Mouse (Mus musculus): ENCODE results near the gene Gabrd.
"Not testable (repeated sequence)": the region's sequence is repeated elsewhere in the genome, so short reads cannot be mapped to it uniquely, and the experiment has no call there.

The Gabrd gene

DNA sequence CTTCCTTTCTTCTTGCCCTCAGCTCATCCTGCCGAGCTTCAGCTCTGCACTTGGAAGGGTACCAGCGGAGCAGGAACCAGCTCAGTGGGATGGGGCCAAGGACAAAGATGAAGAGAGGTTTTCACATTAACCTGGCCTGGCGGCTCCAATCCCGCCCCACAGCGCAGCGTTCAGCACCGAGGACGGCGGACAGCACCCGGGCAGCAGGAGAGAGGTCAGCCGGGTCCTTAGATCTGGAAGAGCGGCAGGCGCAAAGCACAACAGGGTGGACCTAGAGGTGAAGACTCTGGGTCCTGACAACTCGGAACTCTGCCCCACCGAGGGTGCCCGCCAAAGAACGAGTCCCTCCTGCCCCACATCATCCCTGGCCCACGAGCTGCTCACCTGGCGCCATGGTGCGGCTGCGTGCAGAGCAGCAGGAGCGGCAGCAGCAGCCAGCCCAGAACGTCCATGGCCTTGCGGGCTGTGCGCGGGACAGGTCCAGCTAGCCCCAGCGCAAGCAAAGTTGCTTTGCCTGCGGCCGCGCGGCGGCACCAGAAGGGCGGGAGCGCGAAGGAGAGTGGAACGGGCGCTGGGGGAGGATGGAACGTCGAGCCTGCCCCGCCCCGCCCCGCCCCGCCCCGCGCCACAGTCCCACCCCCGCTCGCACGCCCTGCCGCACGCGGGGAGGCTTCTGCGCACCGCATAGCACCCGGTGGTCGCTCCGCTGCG, at the start of gene Gabrd:
TSS of gene Gabrd (minus strand) at position 602 of the 711 bp plus-strand sequence.
- DNase-seq (ENCODE audit: low spot score in 2 of 2), result peak; percentile 28 to 69

DNA sequence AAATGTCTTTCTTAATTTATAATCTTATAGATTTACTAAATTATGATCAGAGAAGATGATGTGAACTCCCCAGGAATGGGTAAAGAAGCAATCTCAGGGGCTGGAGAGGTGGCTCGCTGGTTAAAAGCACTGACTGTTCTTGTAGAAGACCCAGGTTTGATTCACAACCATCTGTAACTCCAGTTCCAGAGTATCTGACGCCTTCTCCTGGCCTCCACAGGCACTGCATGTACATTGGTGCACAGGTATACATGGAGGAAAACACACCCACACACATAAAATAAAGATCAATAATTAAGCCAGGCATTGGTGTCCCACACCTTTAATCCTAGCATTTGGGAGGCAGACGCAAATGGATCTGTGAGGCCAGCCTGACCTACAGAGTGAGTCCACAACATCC, 44.9 kb upstream of the Gabrd start:
- DNase-seq (ENCODE audit: low spot score in 2 of 2), result no peak

DNA sequence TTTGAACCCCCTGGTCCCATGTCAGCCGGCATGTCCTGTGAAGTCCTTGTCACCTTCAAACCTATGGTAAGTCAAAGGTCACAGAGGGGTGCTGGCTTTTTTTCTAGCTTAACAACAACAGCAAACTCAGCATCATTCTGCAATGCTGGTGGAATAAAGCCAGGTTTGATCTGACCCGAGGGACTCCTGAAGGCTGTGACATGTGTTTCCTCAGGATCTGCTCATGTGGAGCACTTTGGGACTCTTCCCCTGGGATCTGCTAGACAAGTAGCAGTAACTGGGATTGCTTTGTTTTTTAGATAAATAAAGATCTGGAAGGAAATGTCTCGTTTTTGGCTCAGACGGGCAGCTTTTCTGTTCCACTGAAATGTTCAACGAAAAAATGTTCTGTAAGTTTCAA, 36.1 kb upstream of the Gabrd start:
- no peak for DNase-seq (ENCODE audit: low spot score in 2 of 2)

DNA sequence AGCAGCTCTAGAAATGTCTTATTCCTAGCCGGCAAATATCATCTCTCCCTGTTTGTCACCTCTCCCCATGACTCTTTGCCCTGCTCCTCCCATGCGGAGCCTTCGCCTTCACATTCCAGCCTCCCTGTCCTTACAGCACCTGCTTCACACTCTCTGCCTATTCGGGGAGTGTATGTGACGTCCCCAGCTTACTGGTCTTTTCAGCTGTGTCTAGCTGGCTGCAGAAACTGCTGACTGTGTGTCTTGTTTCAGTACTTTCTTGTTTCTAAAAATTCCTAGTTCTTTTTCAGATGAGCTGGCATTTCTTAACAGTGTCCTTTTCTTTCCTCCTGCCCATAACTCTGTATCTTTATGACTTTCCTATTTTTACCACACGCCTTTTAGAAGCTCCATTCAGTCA, 34.4 kb upstream of the Gabrd start:
- no peak for DNase-seq (ENCODE audit: low spot score in 2 of 2)

DNA sequence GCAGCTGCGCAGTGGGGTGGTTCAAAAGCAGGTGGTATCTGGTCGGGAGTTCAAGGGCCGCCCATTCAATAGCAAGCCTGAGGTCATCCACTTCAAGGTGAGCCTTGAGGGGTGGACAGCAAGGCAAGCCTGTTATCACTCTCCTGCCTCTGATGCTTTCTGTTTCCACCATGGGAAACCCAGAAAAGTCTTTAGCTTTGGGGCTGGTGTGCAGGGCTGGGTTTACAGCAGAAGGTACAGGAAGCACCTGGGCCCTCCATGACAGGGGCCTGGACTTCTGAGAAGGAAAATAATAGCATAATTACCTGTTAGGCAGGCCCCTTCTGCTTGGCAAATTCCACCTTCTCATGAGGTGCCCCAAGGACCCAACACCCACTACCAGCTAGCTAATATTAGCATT, 31.3 kb upstream of the Gabrd start:
- no peak for DNase-seq (ENCODE audit: low spot score in 2 of 2)

DNA sequence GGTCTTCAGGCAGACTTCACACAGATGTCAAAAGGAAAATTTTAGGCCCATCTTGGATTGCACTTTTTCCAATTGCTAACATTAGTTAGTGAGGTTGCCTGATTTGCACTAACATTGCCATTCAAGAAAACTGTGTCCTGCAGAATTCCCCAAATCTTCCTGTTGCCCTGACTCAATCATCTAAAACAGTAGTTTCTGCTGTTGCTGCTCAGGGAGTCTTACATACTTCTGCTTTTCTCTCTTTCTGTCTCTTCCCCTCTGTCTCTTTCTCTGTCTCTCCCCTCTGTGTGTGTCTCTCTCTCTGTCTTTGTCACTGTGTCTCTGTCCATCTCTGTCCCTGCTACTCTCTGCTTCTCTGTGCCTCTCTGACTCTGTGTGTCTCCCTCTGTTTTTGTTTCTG, 30.5 kb upstream of the Gabrd start:
- DNase-seq (ENCODE audit: low spot score in 2 of 2), result no peak

DNA sequence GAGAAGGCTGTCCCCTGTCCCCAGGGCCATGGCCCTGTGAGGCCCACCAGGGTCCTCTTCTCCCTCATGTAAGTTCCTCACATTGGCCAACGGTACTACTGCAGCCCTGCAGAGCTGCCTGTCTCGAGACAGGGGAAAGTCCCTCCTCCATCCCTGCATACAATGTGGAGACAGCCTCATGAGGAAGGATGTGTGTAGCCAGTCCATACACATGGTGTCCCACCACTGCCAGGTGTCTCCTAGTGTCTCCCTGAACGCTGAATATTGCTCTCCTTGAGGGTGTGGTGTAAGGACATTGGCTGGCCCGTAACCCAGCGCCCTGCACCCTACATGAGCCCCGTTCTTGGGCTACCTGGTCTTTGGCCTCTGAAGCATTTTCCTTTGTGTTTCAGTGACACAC, 28.4 kb upstream of the Gabrd start:
- no peak for DNase-seq (ENCODE audit: low spot score in 2 of 2)

DNA sequence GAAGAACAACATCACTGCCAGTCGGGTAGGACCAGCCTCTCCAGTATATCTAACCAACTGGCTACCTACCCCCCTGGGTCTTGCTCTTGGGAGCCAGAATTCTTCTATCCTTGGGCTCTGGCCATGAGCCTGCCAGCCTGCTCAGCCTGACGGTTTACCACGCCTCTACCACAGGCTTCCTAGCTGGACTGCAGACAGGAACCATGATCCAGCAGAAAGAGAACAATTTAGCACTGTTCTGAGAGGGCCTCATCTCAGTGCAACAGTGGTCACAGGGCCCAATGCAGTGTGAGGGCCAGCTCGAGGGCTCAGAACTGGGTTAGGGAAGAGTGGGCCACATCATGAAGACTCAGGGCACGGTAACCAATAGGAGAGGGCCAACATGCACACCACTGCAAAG, 26.1 kb upstream of the Gabrd start:
- DNase-seq (ENCODE audit: low spot score in 2 of 2), result no peak

DNA sequence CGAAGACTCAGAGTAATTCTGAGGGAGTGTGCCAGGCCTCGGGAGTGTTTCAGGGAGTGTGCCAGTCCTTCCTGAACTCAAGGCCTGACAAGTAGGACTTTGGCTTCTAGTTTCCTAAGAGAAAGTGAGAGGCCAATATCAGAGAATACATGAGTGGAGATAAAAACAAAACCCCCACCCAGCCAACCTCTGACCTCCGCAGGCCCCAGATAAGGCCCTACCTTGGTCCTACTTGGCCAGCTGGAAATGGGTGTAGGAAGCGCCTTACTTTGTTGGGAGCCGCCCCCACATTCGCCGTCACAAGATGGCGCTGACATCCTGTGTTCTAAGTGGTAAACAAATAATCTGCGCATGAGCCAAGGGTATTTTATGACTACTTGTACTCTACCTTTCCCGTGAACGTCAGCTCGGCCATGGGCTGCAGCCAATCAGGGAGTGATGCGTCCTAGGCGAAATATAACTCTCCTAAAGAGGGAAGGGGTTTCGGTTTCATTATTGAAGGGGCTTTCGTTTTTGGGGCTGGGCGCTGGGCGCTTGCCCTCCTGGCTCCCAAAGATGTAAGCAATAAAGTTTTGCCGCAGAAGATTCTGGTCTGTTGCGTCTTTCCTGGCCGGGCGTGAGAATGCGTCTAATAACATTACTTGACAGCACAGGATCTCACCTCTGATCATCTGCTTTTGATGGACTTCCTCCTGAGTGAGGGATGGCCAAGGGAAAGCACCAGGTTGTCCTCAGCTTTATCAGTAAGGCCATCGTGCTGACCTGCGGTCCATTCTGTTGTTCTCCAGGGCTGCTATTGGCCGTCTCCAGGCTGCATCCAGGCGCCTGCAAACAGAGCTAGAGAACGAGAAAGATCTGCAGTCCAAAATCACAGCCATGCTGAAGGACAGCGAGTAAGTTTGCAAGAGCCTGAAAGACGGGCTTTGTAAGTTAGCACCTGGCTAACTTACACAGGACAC, 23.8 kb upstream of the Gabrd start:
- not testable (repeated sequence) for DNase-seq (ENCODE audit: low spot score in 2 of 2)

DNA sequence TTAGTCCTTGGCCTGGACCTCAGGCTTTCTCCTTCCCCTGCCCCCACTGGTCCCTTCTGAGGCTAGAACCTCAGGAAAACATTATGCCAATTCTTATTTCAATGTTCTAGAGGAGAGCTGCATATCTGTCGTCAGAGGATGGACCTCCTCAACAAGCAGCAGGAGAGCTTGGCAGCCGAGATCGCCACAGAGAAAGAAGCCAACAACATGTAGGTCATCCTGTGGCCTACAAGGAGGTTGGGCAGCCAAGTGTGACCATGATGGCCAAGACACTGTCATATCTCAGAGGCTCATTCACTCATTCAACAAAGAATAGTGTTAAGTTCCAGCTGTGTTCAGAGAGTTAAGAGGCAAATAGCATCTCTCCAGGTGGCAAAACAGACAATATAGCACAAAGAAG, 22.2 kb upstream of the Gabrd start:
- DNase-seq (ENCODE audit: low spot score in 2 of 2), result no peak

DNA sequence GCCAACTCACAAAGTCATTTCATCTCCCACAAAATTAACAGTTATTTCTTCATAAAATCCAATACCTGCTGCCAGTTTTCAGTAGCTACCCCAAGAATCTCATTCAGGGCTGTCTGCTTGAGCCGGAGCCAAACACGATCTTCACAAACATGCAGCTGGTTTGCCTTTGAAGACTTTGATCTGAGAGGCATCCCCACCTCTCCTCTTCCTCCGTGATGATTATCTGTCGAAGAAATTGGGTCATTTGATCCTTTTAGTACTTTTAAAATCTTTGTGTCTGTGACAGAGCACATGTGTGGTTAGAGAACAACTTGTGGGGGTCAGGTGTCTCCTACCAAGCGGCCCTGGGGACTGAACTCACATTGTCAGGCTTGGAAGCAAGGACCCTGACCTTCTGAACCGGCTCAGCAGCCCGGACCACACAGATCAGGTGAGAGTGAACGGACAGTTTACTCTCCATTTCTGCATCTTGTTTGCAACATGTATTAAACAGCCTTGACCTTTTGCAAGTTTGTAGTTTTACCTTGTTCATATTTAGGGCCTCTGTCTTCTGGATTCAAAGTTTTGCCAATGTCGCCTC, 16.8 kb upstream of the Gabrd start:
- DNase-seq (ENCODE audit: low spot score in 2 of 2), result no peak

DNA sequence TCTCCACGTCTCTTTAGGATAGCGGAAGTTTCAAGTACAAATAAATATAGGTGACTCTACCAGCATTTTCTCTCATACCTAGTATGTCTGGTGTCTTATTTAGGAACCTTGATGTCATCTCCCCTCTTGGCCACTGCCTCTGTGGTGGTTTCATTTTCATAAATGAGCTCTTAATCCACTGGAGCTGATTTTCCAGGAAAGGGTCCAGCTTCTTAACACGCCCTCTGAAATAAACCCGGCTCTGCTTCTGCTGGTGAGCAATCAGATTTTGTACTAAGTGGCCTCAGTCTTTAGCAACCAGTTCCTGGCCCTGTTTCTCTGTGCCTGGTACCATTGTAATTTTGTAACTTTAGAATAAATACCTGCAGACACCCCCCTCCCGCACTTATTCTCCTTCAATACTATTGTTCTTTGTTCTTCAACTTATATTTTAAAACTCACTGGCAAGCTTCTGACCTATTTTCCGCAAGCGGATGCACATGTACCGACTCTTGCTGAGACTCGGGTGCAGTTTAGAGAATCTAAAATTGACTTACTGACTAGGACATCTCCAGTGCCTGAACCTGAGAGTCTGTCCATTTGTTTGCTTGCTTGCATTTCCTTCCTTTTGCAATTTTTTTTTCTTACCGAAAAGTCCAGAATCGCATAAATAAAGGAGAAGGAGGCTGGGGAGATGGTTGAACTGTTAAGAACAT, 15.9 kb upstream of the Gabrd start:
- no peak for DNase-seq (ENCODE audit: low spot score in 2 of 2)

DNA sequence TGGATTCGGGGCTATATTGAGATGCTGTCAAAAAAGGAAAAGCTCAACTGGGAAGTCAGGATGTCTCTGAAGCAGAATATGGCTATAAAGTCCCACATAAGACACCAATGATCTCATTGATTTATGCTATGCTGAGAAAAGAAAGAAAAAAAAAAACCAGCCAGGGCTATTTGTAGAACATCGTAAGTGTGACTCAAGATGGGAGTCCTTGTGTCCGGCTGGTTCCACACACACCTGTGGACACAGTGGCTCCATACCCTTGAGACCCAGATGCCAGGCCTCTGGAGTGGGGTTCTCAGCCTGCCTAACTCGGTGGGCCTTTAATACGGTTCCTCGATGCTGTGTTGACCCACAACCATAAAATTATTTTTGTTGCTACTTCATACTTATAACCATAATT, 14.2 kb upstream of the Gabrd start:
- DNase-seq (ENCODE audit: low spot score in 2 of 2), result no peak

DNA sequence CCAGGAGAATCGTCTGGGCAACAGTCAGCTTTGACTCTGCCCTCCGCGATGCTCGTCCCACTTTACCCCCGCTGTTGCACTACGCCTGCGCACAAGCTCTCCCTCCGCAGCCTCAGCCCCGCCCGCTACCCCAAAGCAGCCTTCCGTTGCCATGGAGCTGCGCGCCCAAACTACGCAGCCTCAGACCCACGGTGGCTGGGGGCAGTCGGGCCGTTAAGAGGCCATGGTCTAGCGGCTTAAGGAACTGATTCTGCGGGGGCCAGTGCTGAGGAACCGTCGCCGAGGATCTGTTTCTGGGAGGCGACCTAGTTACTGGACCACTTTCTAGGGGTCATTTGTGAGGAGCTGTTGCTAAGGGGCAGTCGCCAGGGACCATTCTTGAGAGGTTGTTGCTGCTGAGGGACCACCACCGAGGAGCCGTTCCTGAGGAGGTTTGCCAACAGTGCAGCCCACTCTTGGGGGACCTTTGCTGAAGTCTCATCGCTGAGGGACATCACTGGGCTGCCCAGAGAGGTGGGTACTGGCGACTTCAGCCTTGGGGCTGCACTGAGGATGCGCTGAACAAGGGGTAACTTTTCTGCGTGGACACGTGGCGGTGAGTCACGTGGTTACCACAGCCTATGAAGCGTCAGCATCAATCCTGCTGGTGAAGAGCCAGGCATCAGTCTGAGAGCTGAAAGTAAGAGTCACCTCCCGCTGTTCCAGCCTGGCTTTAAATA, 11.3 kb upstream of the Gabrd start, which contains the start of gene Cfap74:
TSS of gene Cfap74 (plus strand) at position 133 of the 719 bp plus-strand sequence.
- peak in 1 of 2 experiments; percentile 31 for DNase-seq (ENCODE audit: low spot score in 2 of 2)

DNA sequence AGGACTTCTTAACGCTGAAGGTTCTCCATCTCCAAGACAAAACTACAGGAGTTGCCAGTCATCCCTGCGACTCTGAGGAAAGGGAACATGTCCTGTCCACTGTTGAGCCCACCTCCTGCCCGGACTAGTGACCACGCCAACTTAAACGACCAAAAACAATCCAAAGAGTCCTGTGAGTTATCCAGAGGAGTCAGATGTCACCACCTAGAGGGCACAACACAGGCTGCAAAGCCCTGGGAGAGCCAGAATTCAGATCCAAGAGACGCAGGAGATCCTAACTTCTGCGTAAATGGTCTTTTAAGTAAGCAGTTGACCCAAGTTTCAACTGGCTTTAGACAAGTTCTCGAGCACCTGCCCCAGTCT, 10.8 kb upstream of the Gabrd start:
- no peak for DNase-seq (ENCODE audit: low spot score in 2 of 2)

DNA sequence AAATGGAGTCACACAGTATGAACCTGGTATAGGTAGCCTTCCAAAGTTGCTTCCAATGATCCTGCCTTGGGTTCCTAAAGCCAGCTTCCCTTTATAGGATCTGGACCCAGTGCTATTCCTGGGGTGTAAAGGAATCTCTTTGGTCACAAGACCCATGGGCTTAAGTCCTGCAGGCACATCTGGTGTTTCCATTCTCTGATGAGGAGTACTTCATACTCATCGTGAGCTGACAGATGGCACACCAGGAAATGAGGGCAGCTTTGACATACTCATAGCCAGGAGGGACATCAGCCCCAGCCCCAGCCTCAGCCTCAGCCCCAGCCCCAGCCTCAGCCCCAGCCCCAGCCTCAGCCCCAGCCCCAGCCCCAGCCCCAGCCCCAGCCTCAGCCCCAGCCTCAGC, 4.6 kb upstream of the Gabrd start:
- DNase-seq (ENCODE audit: low spot score in 2 of 2), result no peak

DNA sequence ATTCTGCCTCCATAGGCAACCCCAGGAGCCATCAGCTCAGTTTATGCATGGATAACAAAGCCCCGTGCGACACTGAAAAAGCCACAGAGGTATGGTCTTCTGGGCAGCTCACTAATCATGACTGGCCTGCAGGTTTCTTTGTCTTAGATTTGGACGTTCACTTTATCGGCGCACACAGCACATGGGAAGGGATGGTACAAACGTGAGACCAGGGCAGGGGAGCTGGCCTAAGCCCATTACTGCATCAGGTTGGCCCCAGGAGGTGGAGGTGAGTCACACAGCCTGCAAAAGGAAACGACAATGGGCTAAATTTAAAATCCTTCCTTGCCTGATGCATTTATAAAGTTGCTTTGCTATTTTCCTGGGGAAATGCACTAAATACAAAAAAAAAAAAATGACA, 3.2 kb upstream of the Gabrd start:
- no peak for DNase-seq (ENCODE audit: low spot score in 2 of 2)

DNA sequence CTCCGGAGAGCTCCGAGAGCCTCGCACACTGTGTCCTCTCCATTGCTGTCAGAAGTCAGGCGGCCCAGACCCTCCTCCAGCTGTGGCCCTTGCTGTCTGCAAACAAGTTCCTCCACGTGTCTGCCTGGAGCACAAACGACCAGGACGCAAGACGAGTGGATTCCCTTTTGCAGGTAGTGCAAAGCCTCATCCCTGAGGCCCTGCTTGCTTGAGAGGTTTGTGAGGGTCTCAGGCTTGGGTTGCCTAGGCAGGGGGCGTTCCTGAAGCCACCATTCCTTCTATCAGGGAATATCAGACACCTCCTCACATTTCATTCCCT, 269 bp upstream of the Gabrd start:
- no peak for DNase-seq (ENCODE audit: low spot score in 2 of 2)

DNA sequence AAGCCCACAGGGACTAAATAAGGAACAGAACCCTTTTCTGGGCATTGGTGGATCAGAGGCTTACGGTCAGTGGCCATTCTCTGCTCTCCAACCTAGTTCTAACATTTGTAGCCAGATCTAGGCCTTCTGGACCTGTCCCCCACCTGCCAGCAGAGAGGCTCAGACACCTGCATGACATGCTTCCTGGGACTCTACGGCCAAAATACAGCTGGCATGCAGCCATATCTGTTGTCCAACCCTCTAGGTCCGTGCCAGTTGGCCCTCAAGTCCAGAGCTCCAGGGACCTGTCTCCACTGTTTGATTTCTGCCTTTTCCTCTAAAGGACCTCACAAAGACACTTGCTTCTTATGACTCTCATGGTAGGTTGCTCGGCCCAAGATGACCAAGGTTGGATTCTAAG, 1.2 kb downstream of the Gabrd start:
- no peak for DNase-seq (ENCODE audit: low spot score in 2 of 2)

DNA sequence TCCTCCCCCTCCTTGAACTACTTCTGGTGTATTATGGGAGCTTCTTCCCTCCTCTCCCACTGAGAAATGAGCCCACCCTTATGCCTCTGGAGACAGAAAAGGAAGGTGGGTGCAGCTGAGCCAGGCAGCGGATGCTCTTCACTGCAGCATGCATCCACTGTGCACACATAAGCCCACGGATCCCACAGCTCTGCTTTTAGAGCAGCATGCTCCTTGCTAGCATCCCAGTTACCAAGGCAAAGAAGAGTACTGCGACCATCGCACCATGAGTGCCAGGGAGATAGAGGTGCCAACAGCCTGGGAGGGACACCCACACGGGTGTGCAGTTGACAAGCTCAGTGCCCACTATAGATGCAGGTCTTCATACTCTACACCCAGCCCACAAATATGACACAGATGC, 2.4 kb downstream of the Gabrd start:
- no peak for DNase-seq (ENCODE audit: low spot score in 2 of 2)

DNA sequence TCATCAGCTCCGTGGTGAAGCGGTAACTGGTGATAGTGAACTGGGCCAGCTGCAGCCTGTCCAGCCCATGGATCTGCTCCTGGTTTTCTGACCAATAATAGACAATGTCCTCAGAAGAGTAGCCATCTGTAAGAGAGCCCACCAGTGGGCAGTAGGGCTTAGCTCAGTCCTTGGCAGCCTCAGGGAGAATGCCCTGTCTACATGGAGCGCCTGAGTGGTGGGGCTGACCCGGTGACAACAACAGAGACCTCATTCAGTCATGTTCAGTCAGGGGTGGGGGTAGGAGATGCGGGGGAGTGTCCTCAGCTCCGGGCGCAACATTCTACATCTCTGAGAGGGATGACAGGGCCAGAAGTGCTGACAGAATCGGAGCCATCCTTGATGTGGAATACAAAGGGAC, 10.7 kb downstream of the Gabrd start:
- DNase-seq (ENCODE audit: low spot score in 2 of 2), result no peak

DNA sequence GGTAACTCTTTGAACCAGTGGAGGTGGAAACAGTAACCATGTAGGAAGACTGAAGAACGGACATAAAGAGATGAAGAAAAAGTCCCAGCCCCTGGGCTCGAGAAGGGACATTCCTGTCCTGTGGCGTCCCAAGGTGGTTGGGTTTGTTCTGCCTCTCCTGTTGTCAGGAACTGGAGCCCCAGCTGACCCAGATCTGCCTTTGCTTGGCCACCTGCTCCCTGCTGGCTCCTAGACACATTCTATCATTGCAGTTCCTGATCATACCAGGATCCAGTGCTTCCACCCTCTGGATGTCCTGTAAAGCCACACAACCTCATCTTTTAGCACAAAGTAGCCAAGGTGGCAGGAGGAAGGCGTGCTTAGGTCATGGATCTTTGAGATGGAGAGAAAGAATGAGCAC, 14.6 kb downstream of the Gabrd start:
- no peak for DNase-seq (ENCODE audit: low spot score in 2 of 2)
